Mouse (Mus musculus) stomach, postnatal 0 days (tissue): ENCODE measurements at regions not wholly inside any gene's neighbourhood (a gene's known extent, or its start where the extent isn't known, plus 50 kb on each side); places are given as distances from the start of the nearest gene placed in this dataset.

Source experiments
- CTCF ChIP-seq: IDR thresholded peaks from 2 replicates; pipeline ENCODE4 v1.5.1; 2016; ENCODE audit warnings: antibody characterized with exemption, low read depth, mild to moderate bottlenecking, moderate library complexity
- EP300 ChIP-seq: optimal IDR thresholded peaks from 2 replicates; pipeline ENCODE3; 2016; ENCODE audit warnings: antibody characterized with exemption

- TF ChIP-seq CTCF (no peak), EP300 (no peak)
These were observed 60.2 kb upstream of the Pim1 start for GRCm38 (mm10) chr17:29430401-29430800.
